Mouse (Mus musculus): ENCODE results near the gene Tnxb. TPM values are rescaled to one million over a fixed set of nuclear protein-coding genes. Genes with fewer than 3 reads are reported as not detected.
"Not testable (repeated sequence)": the region's sequence is repeated elsewhere in the genome, so short reads cannot be mapped to it uniquely, and the experiment has no call there.

Tnxb gene
- polyA plus RNA-seq, 1 experiment from 2014 or later: 0.36 TPM

GRCm38 (mm10) chr17:34690458-34690857, 20.1 kb downstream of the Tnxb start:
- H3K4me3 ChIP-seq (ENCODE audit: low read depth, low read length): no peak overlapping the region
- H3K27ac ChIP-seq (ENCODE audit: low read depth): no peak overlapping the region
- H3K9ac ChIP-seq (replicated peaks): no peak overlapping the region
- ATAC-seq (no peak), DNase-seq (no peak)
- H3K27me3 ChIP-seq (ENCODE audit: insufficient read depth, low read length): no peaks in the 10 kb centered on the region
- TF ChIP-seq EP300 (IDR thresholded peaks at IDR 0.05; ENCODE audit: low read depth) (no peak), CTCF (IDR thresholded peaks at IDR 0.05; ENCODE audit: low read depth) (no peak)
- no peaks in the 10 kb centered on the region for H3K9me3 ChIP-seq (ENCODE audit: low read length)
- 41% methylated on average over 4 of the region's 4 CpGs for whole genome bisulfite sequencing (ENCODE audit: insufficient replicate concordance)
- H3K4me2 ChIP-seq (ENCODE audit: low read depth, low read length): no peak overlapping the region
- H3K4me1 ChIP-seq (ENCODE audit: insufficient read depth): no peaks in the 10 kb centered on the region
- H3K36me3 ChIP-seq (replicated peaks; ENCODE audit: insufficient read depth, low read length): no peaks in the 10 kb centered on the region

- no peak for DNase-seq
Measured at GRCm38 (mm10) chr17:34692906-34693305, 22.6 kb downstream of the Tnxb start.

GRCm38 (mm10) chr17:34699575-34700408, 29.5 kb downstream of the Tnxb start:
- no peak overlapping the region for H3K4me3 ChIP-seq (ENCODE audit: low read depth, low read length)
- H3K27me3 ChIP-seq (ENCODE audit: insufficient read depth, low read length): no peaks in the 10 kb centered on the region
- H3K4me2 ChIP-seq (ENCODE audit: low read depth, low read length): no peak overlapping the region
- no peak overlapping the region for H3K27ac ChIP-seq (ENCODE audit: low read depth)
- TF ChIP-seq CTCF (IDR thresholded peaks at IDR 0.05; ENCODE audit: low read depth): no peak
- no peak for TF ChIP-seq EP300 (IDR thresholded peaks at IDR 0.05; ENCODE audit: low read depth)
- WGBS (ENCODE audit: insufficient replicate concordance): 61% methylated on average over 14 of the region's 14 CpGs
- no peaks in the 10 kb centered on the region for H3K4me1 ChIP-seq (ENCODE audit: insufficient read depth)
- DNase-seq: no peak
- no peaks in the 10 kb centered on the region for H3K9me3 ChIP-seq (ENCODE audit: low read length)
- ATAC-seq: no peak
- no peak overlapping the region for H3K9ac ChIP-seq (replicated peaks)
- H3K36me3 ChIP-seq (replicated peaks; ENCODE audit: insufficient read depth, low read length): no peaks in the 10 kb centered on the region

More at GRCm38 (mm10) chr17:34692906-34693305, 22.6 kb downstream of the Tnxb start:
- H3K9me3 ChIP-seq (ENCODE audit: low read length): no peaks in the 10 kb centered on the region
- no peaks in the 10 kb centered on the region for H3K4me1 ChIP-seq (ENCODE audit: insufficient read depth)
- no peak overlapping the region for H3K9ac ChIP-seq (replicated peaks)
- no peak overlapping the region for H3K27ac ChIP-seq (ENCODE audit: low read depth)
- no peak for ATAC-seq
- no peaks in the 10 kb centered on the region for H3K27me3 ChIP-seq (ENCODE audit: insufficient read depth, low read length)
- no peaks in the 10 kb centered on the region for H3K36me3 ChIP-seq (replicated peaks; ENCODE audit: insufficient read depth, low read length)
- no peak overlapping the region for H3K4me3 ChIP-seq (ENCODE audit: low read depth, low read length)
- no peak for TF ChIP-seq CTCF (IDR thresholded peaks at IDR 0.05; ENCODE audit: low read depth)
- no peak for TF ChIP-seq EP300 (IDR thresholded peaks at IDR 0.05; ENCODE audit: low read depth)
- H3K4me2 ChIP-seq (ENCODE audit: low read depth, low read length): no peak overlapping the region
- WGBS (ENCODE audit: insufficient replicate concordance): 65% methylated on average over 7 of the region's 7 CpGs

GRCm38 (mm10) chr17:34700671-34701071, 30.3 kb downstream of the Tnxb start:
- DNase-seq (no peak), ATAC-seq (no peak)
- Histone ChIP-seq H3K9me3 (ENCODE audit: low read length) (no peaks in the 10 kb centered on the region), H3K36me3 (replicated peaks; ENCODE audit: insufficient read depth, low read length) (no peaks in the 10 kb centered on the region), H3K4me2 (ENCODE audit: low read depth, low read length) (no peak overlapping the region), H3K9ac (replicated peaks) (no peak overlapping the region), H3K27ac (ENCODE audit: low read depth) (no peak overlapping the region), H3K27me3 (ENCODE audit: insufficient read depth, low read length) (no peaks in the 10 kb centered on the region), H3K4me1 (ENCODE audit: insufficient read depth) (no peaks in the 10 kb centered on the region), H3K4me3 (ENCODE audit: low read depth, low read length) (no peak overlapping the region)
- TF ChIP-seq EP300 (IDR thresholded peaks at IDR 0.05; ENCODE audit: low read depth) (no peak), CTCF (IDR thresholded peaks at IDR 0.05; ENCODE audit: low read depth) (no peak)
- 38% methylated on average over 2 of the region's 2 CpGs for WGBS (ENCODE audit: insufficient replicate concordance)

GRCm38 (mm10) chr17:34706476-34706875, 36.1 kb downstream of the Tnxb start:
- not testable (repeated sequence) for H3K4me1 ChIP-seq (ENCODE audit: insufficient read depth); H3K36me3 ChIP-seq (replicated peaks; ENCODE audit: insufficient read depth, low read length); H3K4me2 ChIP-seq (ENCODE audit: low read depth, low read length); DNase-seq; H3K27ac ChIP-seq (ENCODE audit: low read depth); H3K9ac ChIP-seq (replicated peaks); H3K27me3 ChIP-seq (ENCODE audit: insufficient read depth, low read length); H3K4me3 ChIP-seq (ENCODE audit: low read depth, low read length); ATAC-seq; H3K9me3 ChIP-seq (ENCODE audit: low read length)
- 66% methylated on average over 2 of the region's 2 CpGs for WGBS (ENCODE audit: insufficient replicate concordance)

- no peak overlapping the region for H3K4me3 ChIP-seq (ENCODE audit: low read depth, low read length)
- ATAC-seq (peak; percentile 44; the same call in 1 of the 2 replicates), DNase-seq (peak; percentile 68)
- H3K9ac ChIP-seq (replicated peaks): no peak overlapping the region
- no peaks in the 10 kb centered on the region for H3K9me3 ChIP-seq (ENCODE audit: low read length)
- H3K4me1 ChIP-seq (ENCODE audit: insufficient read depth): no peaks in the 10 kb centered on the region
- H3K27ac ChIP-seq (ENCODE audit: low read depth): no peak overlapping the region
- no peaks in the 10 kb centered on the region for H3K36me3 ChIP-seq (replicated peaks; ENCODE audit: insufficient read depth, low read length)
- 44% methylated on average over 6 of the region's 6 CpGs for WGBS (ENCODE audit: insufficient replicate concordance)
- H3K27me3 ChIP-seq (ENCODE audit: insufficient read depth, low read length): no peaks in the 10 kb centered on the region
- TF ChIP-seq CTCF (IDR thresholded peaks at IDR 0.05; ENCODE audit: low read depth) (peak; percentile 68), EP300 (IDR thresholded peaks at IDR 0.05; ENCODE audit: low read depth) (no peak)
- H3K4me2 ChIP-seq (ENCODE audit: low read depth, low read length): no peak overlapping the region
Measured at GRCm38 (mm10) chr17:34712951-34713350, 42.6 kb downstream of the Tnxb start.

GRCm38 (mm10) chr17:34714181-34714907, 44.0 kb downstream of the Tnxb start:
- not testable (repeated sequence) for DNase-seq; H3K36me3 ChIP-seq (replicated peaks; ENCODE audit: insufficient read depth, low read length); H3K4me3 ChIP-seq (ENCODE audit: low read depth, low read length); ATAC-seq; H3K9ac ChIP-seq (replicated peaks); H3K9me3 ChIP-seq (ENCODE audit: low read length); H3K27me3 ChIP-seq (ENCODE audit: insufficient read depth, low read length); H3K4me2 ChIP-seq (ENCODE audit: low read depth, low read length); H3K4me1 ChIP-seq (ENCODE audit: insufficient read depth); H3K27ac ChIP-seq (ENCODE audit: low read depth)
- WGBS (ENCODE audit: insufficient replicate concordance): 66% methylated on average over 9 of the region's 9 CpGs

- ATAC-seq; H3K4me3 ChIP-seq (ENCODE audit: low read depth, low read length): not testable (repeated sequence)
- WGBS (ENCODE audit: insufficient replicate concordance): 68% methylated on average over 5 of the region's 5 CpGs
Measured at GRCm38 (mm10) chr17:34714908-34715445, 44.6 kb downstream of the Tnxb start.

GRCm38 (mm10) chr17:34715451-34715850, 45.1 kb downstream of the Tnxb start:
- H3K4me3 ChIP-seq (ENCODE audit: low read depth, low read length); H3K4me2 ChIP-seq (ENCODE audit: low read depth, low read length); H3K9me3 ChIP-seq (ENCODE audit: low read length); H3K4me1 ChIP-seq (ENCODE audit: insufficient read depth); DNase-seq; H3K27ac ChIP-seq (ENCODE audit: low read depth); H3K27me3 ChIP-seq (ENCODE audit: insufficient read depth, low read length); H3K36me3 ChIP-seq (replicated peaks; ENCODE audit: insufficient read depth, low read length); ATAC-seq; H3K9ac ChIP-seq (replicated peaks): not testable (repeated sequence)
- 75% methylated on average over 7 of the region's 7 CpGs for WGBS (ENCODE audit: insufficient replicate concordance)

More at GRCm38 (mm10) chr17:34714908-34715445, 44.6 kb downstream of the Tnxb start:
- not testable (repeated sequence) for DNase-seq; H3K9me3 ChIP-seq (ENCODE audit: low read length); H3K9ac ChIP-seq (replicated peaks); H3K27me3 ChIP-seq (ENCODE audit: insufficient read depth, low read length); H3K4me1 ChIP-seq (ENCODE audit: insufficient read depth); H3K27ac ChIP-seq (ENCODE audit: low read depth); H3K36me3 ChIP-seq (replicated peaks; ENCODE audit: insufficient read depth, low read length); H3K4me2 ChIP-seq (ENCODE audit: low read depth, low read length)

Data from liver, postnatal 0 days (tissue).